Comparison of ENCODE assay signal across 23 mouse cellular contexts in the genomic region with DNA sequence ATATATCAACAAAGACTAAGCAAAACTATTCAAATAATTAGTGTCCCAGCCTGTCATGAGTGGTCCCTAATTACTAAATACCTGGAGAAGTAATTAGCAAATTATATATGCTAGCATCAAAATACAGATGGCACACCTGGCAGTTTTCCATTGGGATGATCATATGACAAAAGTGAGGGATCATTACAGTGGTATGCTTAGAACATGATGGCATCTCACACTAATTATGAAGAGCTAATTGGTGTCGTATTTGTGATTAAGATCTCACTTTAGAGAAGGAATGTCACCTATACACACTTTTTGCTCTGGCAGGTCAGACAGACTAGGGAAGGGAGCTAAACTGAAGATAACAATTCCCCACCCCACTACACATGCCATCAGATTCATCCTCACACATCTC.
"Had no signal": no experiment of that assay in that cellular context is flagged by ENCODE, and none has a peak within 500 bp of the region (broad histone marks: within the 10 kb centered on the region; RNA-seq: fewer than 3 reads in every experiment).

No protein-coding gene starts in this region.

- H3K27me3 ChIP-seq: limb, embryonic 12.5 days; limb, embryonic 15.5 days; megakaryocyte, embryonic 14.5 days; midbrain, embryonic 13.5 days; neural tube, embryonic 12.5 days; neural tube, embryonic 15.5 days had no signal

- H3K9ac ChIP-seq: limb, embryonic 12.5 days; limb, embryonic 15.5 days; liver, embryonic 14.5 days; liver, postnatal 0 days; lung, embryonic 14.5 days; midbrain, embryonic 13.5 days; neural tube, embryonic 12.5 days; neural tube, embryonic 15.5 days had no signal

- H3K9me3 ChIP-seq: limb, embryonic 12.5 days; limb, embryonic 15.5 days; midbrain, embryonic 10.5 days; midbrain, embryonic 13.5 days; neural tube, embryonic 12.5 days; neural tube, embryonic 15.5 days had no signal

- H3K4me2 ChIP-seq: limb, embryonic 12.5 days; limb, embryonic 15.5 days; liver, embryonic 11.5 days; lung, embryonic 14.5 days; midbrain, embryonic 13.5 days; neural tube, embryonic 12.5 days; neural tube, embryonic 15.5 days had no signal

- DNase-seq: kidney, postnatal 14 days; kidney, postnatal 4 days; left cerebral cortex, postnatal 4 days; liver, postnatal 0 days; lung, embryonic 14.5 days; lung, postnatal 36 days; right cerebral cortex, adult 18-20 months; right cerebral cortex, postnatal 14 days; right cerebral cortex, postnatal 4 days; thymus, adult 2 months; thymus, postnatal 14 days; thymus, postnatal 4 days had no signal

- H3K27ac ChIP-seq: limb, embryonic 12.5 days; limb, embryonic 15.5 days; liver, embryonic 14.5 days; midbrain, embryonic 10.5 days; midbrain, embryonic 13.5 days; neural tube, embryonic 12.5 days; neural tube, embryonic 15.5 days; stomach, postnatal 0 days had no signal

- H3K4me1 ChIP-seq: limb, embryonic 15.5 days; megakaryocyte, embryonic 14.5 days; midbrain, embryonic 10.5 days; midbrain, embryonic 13.5 days; neural tube, embryonic 12.5 days; neural tube, embryonic 15.5 days had no signal

- ATAC-seq: liver, postnatal 0 days; lung, postnatal 0 days; midbrain, embryonic 13.5 days had no signal

- H3K4me3 ChIP-seq: limb, embryonic 12.5 days; limb, embryonic 15.5 days; megakaryocyte, embryonic 14.5 days; midbrain, embryonic 10.5 days; midbrain, embryonic 13.5 days; neural tube, embryonic 12.5 days; neural tube, embryonic 15.5 days had no signal

- H3K36me3 ChIP-seq: limb, embryonic 12.5 days; limb, embryonic 15.5 days; midbrain, embryonic 10.5 days; midbrain, embryonic 13.5 days; neural tube, embryonic 12.5 days; neural tube, embryonic 15.5 days had no signal
